Mouse (Mus musculus) frontal cortex, adult 2 months (tissue): ENCODE results near the gene Stx8. TPM values are rescaled to one million over a fixed set of nuclear protein-coding genes. Genes with fewer than 3 reads are reported as not detected.
A peak's percentile ranks its signal among the peaks of the same experiment; 100 is the strongest.

Experiments
- DNase-seq, 2 experiments: peaks; one replicate each; pipeline ENCODE4 v3.0.0; 2022; ENCODE audit warnings: low spot score in 1 of 2; ENCODE audit errors: extremely low spot score in 1 of 2
- polyA plus RNA-seq: library from polyadenylated mRNA; depleted of rRNA; stranded (reverse); fragments of >200 nt; gene quantifications from 2 replicates; pipeline ENCODE4 v1.2.3, GENCODE M21; 2012

Gene Stx8
- polyA plus RNA-seq, 1 experiment: 35.0 TPM

- DNase-seq: no peak
Measured at GRCm38 (mm10) chr11:68136687-68137086, 170.7 kb downstream of the Stx8 start.

- no peak for DNase-seq
Measured at GRCm38 (mm10) chr11:68142296-68142695, 176.3 kb downstream of the Stx8 start.

- no peak for DNase-seq
Measured at GRCm38 (mm10) chr11:68144235-68145065, 178.5 kb downstream of the Stx8 start.

- DNase-seq: no peak
Measured at GRCm38 (mm10) chr11:68145066-68145585, 179.1 kb downstream of the Stx8 start.

- no peak for DNase-seq
Measured at GRCm38 (mm10) chr11:68145586-68146455, 179.8 kb downstream of the Stx8 start.

GRCm38 (mm10) chr11:68146456-68146851 is 180.5 kb downstream of the Stx8 start:
- no peak for DNase-seq

- no peak for DNase-seq
Measured at GRCm38 (mm10) chr11:68150938-68151337, 184.9 kb downstream of the Stx8 start.

GRCm38 (mm10) chr11:68155821-68156220 is 189.8 kb downstream of the Stx8 start:
- DNase-seq: no peak

GRCm38 (mm10) chr11:68158166-68158565 is 192.2 kb downstream of the Stx8 start:
- DNase-seq: no peak

- no peak for DNase-seq
Measured at GRCm38 (mm10) chr11:68159867-68160266, 193.9 kb downstream of the Stx8 start.

- no peak for DNase-seq
Measured at GRCm38 (mm10) chr11:68164408-68164807, 198.4 kb downstream of the Stx8 start.

GRCm38 (mm10) chr11:68168427-68168826 is 202.4 kb downstream of the Stx8 start:
- DNase-seq: no peak

- DNase-seq: no peak
Measured at GRCm38 (mm10) chr11:68171973-68172647, 206.1 kb downstream of the Stx8 start.

GRCm38 (mm10) chr11:68172648-68173045 is 206.7 kb downstream of the Stx8 start:
- DNase-seq: no peak

GRCm38 (mm10) chr11:68176550-68176949 is 210.6 kb downstream of the Stx8 start:
- no peak for DNase-seq

- no peak for DNase-seq
Measured at GRCm38 (mm10) chr11:68177415-68177814, 211.4 kb downstream of the Stx8 start.

GRCm38 (mm10) chr11:68185647-68186046 is 219.7 kb downstream of the Stx8 start:
- peak; percentile 39 to 60 for DNase-seq

- no peak for DNase-seq
Measured at GRCm38 (mm10) chr11:68187242-68187641, 221.2 kb downstream of the Stx8 start.

- DNase-seq: no peak
Measured at GRCm38 (mm10) chr11:68188695-68189201, 222.8 kb downstream of the Stx8 start.

GRCm38 (mm10) chr11:68190849-68191248 is 224.9 kb downstream of the Stx8 start:
- DNase-seq: peak; percentile 36 to 63
